Mouse (Mus musculus) limb, embryonic 13.5 days (tissue): ENCODE results near the gene Gfap. TPM values are rescaled to one million over a fixed set of nuclear protein-coding genes. Genes with fewer than 3 reads are reported as not detected.

Source experiments
- ATAC-seq: fragments of 200-750 bp; cut with Nextera tagmentation; 2 replicates; pipeline ENCODE4 v1.8.0; 2017; ENCODE audit warnings: low read depth, moderate number of reproducible peaks, moderate TSS enrichment; ENCODE audit not compliant: low FRiP score
- H3K27ac ChIP-seq: fragments of 300-500 bp; sonication (generic); 2 replicates; pipeline ENCODE4 v1.5.1; 2015; ENCODE audit warnings: inconsistent platforms, mild to moderate bottlenecking, moderate library complexity
- H3K27me3 ChIP-seq: fragments of 300-500 bp; sonication (generic); 2 replicates; pipeline ENCODE4 v1.6.1; 2015; ENCODE audit warnings: mild to moderate bottlenecking, inconsistent platforms
- H3K36me3 ChIP-seq: fragments of 300-500 bp; sonication (generic); 2 replicates; pipeline ENCODE4 v1.6.1; 2015; ENCODE audit warnings: inconsistent platforms, mild to moderate bottlenecking, moderate library complexity
- H3K4me1 ChIP-seq: fragments of 300-500 bp; sonication (generic); 2 replicates; pipeline ENCODE4 v1.6.1; 2015; ENCODE audit warnings: inconsistent platforms
- H3K4me2 ChIP-seq: fragments of 300-500 bp; sonication (generic); replicated peaks from 2 replicates; pipeline ENCODE4 v1.6.1; 2015; ENCODE audit warnings: inconsistent platforms, mild to moderate bottlenecking, moderate library complexity
- H3K4me3 ChIP-seq: fragments of 300-500 bp; sonication (generic); 2 replicates; pipeline ENCODE4 v1.5.1; 2015; ENCODE audit warnings: moderate library complexity, mild to moderate bottlenecking, inconsistent platforms
- H3K9ac ChIP-seq: fragments of 300-500 bp; sonication (generic); 2 replicates; pipeline ENCODE4 v1.6.1; 2015; ENCODE audit warnings: mild to moderate bottlenecking, inconsistent platforms
- H3K9me3 ChIP-seq: fragments of 300-500 bp; sonication (generic); 2 replicates; pipeline ENCODE4 v1.6.1; 2016; ENCODE audit warnings: inconsistent platforms
- WGBS: fragments of 180-500 bp; shearing (Covaris S2); methylation state at CpG from one replicate; pipeline ENCODE4 v1.1.7; 2015; 5-methylcytosine and 5-hydroxymethylcytosine counted together
- polyA plus RNA-seq: library from polyadenylated mRNA; unstranded; fragments of >200 nt; fragmentation: Nextera tagmentation; extraction: Ambion mirVana; gene quantifications from 2 replicates; pipeline ENCODE4 v1.2.1, GENCODE M21; 2015

Gfap gene
- polyA plus RNA-seq, 1 experiment from 2014 or later, result 0.48 TPM

DNA sequence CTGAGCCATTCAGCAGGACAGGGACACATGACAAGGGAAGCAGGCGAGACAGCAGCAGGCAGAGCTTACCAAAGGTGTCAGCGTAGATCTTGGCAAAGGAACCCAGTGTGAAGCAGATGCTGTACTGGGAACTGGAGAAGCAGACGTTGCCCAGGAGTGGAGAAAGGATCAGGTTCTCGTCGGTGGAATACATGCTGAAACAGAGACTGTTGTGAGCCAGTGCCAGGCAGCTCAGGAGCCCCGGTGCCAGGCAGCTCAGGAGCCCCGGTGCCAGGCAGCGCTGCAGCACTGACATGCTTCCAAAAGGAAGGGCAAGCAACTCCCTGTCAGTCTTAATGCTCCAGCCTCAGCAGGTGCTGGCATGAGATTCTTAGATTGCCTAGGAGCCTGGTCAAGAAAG is 40.8 kb downstream of the Gfap start:
- 92% methylated on average over 8 of the region's 8 CpGs for WGBS
- Histone ChIP-seq H3K4me2 (no peak overlapping the region), H3K36me3 (peaks cover 92% of the 10 kb centered on the region), H3K9me3 (no peaks in the 10 kb centered on the region), H3K9ac (no peak overlapping the region), H3K27ac (no peak overlapping the region), H3K4me1 (peaks cover 19% of the 10 kb centered on the region), H3K4me3 (no peak overlapping the region), H3K27me3 (no peaks in the 10 kb centered on the region)
- no peak for ATAC-seq

DNA sequence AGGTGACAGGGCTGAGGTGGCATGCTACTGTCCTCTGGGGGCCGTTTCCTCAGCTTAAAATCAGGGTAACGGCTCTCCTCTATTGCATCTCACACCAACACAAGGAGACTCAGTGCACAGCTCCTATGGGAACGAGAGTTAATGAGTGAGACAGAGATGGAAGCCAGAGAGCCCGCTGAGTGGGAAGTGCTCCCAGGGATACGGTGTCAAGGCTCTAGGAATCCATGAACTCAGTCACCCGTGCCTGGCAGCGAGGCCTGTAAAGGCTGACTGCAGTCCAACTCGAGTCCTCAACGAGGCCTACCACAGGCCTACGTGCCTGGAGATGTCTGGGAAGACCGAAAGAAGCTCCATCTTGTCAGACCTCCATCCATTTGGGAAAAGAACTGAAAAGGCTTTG is 41.8 kb downstream of the Gfap start:
- H3K36me3 ChIP-seq, result peaks cover 96% of the 10 kb centered on the region
- 93% methylated on average over 11 of the region's 11 CpGs for WGBS
- no peaks in the 10 kb centered on the region for H3K27me3 ChIP-seq
- no peaks in the 10 kb centered on the region for H3K9me3 ChIP-seq
- peaks cover 19% of the 10 kb centered on the region for H3K4me1 ChIP-seq
- no peak for ATAC-seq
- no peak overlapping the region for H3K4me3 ChIP-seq
- H3K4me2 ChIP-seq, result no peak overlapping the region
- no peak overlapping the region for H3K9ac ChIP-seq
- H3K27ac ChIP-seq, result no peak overlapping the region

DNA sequence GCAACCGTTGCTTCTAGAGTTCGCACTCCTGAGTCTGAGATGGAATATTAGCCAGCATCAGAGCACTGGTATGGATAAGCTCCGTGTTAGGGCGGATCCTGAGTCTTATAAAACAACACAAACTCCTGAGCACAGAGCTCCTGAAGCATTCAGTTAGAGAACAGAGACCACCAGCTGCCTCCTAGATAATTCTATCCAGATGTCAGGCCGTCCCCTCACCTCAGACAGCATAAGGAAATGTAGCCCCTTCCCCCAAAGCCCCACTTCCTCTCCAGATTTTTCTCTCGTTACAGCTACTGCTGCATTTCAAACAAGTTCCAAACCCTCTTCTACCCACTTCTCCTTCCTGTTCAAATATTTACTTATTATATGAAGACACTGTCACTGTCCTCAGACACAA is 44.8 kb downstream of the Gfap start:
- Histone ChIP-seq H3K4me2 (peak overlapping the region; percentile 23; the same call in 1 of the 2 replicates), H3K27ac (peak overlapping the region; percentile 15; the same call in 1 of the 2 replicates), H3K4me3 (no peak overlapping the region), H3K27me3 (no peaks in the 10 kb centered on the region), H3K36me3 (peaks cover 95% of the 10 kb centered on the region), H3K9ac (0 out of 2 replicates have a peak overlapping the region, but pooled peaks have one; percentile 13), H3K9me3 (no peaks in the 10 kb centered on the region), H3K4me1 (peaks cover 19% of the 10 kb centered on the region)
- ATAC-seq, result peak; percentile 36; the same call in 1 of the 2 replicates
- 22% methylated on average over 6 of the region's 6 CpGs for WGBS

DNA sequence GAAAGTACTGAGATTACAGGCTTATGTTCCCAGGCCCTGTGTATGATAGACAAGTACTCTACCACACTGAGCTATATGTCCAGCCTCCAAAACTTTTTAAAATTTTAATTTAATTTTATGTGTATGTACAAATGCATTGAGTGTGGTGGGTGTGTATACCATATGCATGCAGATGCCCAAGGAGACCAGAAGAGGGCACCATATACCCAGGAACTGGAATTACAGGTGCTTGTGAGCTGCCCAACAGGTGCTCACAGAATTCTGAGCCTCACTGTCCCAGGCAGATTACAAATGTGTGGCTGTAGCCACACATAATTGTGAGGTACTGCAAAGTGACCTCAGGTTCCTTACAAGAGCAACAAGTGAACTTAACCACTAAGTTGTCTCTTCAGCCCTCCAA is 47.0 kb downstream of the Gfap start:
- Histone ChIP-seq H3K4me2 (no peak overlapping the region), H3K4me3 (no peak overlapping the region), H3K36me3 (peaks cover 95% of the 10 kb centered on the region)

DNA sequence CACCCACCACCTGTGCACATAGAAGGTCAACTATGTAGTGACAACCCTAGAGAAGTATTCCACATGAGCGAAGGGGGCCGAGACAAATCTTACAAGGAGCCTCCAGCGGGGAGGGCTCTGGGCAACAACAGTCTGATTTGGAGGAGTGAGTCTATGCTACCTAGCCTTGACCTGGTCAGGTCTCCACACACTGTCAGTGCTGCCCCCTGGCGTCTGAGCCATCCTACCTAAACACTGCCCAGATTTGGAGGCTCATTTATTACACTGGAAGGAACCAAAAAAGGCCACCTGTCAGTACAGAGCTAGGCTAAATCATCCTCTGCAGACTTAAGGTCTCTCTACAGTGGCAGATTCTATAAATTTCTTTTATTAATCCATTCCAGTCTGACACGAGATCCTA is 48.8 kb downstream of the Gfap start:
- no peak overlapping the region for H3K9ac ChIP-seq
- peaks cover 96% of the 10 kb centered on the region for H3K36me3 ChIP-seq
- 63% methylated on average over 5 of the region's 5 CpGs for WGBS
- H3K4me1 ChIP-seq, result peaks cover 16% of the 10 kb centered on the region
- no peak overlapping the region for H3K4me2 ChIP-seq
- H3K9me3 ChIP-seq, result no peaks in the 10 kb centered on the region
- H3K27ac ChIP-seq, result no peak overlapping the region
- no peak overlapping the region for H3K4me3 ChIP-seq
- ATAC-seq, result no peak
- H3K27me3 ChIP-seq, result no peaks in the 10 kb centered on the region

More for the DNA sequence above, 47.0 kb downstream of the Gfap start:
- Histone ChIP-seq H3K27me3 (no peaks in the 10 kb centered on the region), H3K4me1 (peaks cover 19% of the 10 kb centered on the region), H3K9ac (no peak overlapping the region), H3K9me3 (no peaks in the 10 kb centered on the region), H3K27ac (no peak overlapping the region)
- ATAC-seq, result no peak

DNA sequence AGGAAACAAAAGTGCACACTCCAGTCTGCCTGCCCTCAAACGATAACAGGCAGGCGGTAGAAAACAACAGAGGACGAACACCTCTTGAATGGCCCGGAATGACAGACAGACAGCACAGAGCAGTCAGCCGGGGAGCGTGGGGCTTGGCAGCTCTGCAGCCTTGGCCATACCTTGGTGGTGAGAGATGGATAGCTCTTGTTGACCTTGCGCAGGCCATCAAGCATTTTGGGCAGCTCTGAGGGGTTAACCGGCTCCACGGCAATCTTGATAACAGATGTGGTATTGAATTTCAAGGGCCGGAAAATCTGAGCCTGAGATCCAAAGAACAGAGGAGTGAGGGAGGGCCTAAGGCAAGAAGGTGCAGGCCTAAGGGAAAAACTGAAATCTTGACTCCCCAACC is 54.8 kb downstream of the Gfap start:
- no peak for ATAC-seq
- H3K4me2 ChIP-seq, result no peak overlapping the region
- WGBS, result 67% methylated on average over 10 of the region's 10 CpGs
- no peaks in the 10 kb centered on the region for H3K27me3 ChIP-seq
- no peak overlapping the region for H3K27ac ChIP-seq
- H3K4me1 ChIP-seq, result no peaks in the 10 kb centered on the region
- H3K9me3 ChIP-seq, result no peaks in the 10 kb centered on the region
- no peak overlapping the region for H3K4me3 ChIP-seq
- no peak overlapping the region for H3K9ac ChIP-seq
- peaks cover 100% of the 10 kb centered on the region for H3K36me3 ChIP-seq

DNA sequence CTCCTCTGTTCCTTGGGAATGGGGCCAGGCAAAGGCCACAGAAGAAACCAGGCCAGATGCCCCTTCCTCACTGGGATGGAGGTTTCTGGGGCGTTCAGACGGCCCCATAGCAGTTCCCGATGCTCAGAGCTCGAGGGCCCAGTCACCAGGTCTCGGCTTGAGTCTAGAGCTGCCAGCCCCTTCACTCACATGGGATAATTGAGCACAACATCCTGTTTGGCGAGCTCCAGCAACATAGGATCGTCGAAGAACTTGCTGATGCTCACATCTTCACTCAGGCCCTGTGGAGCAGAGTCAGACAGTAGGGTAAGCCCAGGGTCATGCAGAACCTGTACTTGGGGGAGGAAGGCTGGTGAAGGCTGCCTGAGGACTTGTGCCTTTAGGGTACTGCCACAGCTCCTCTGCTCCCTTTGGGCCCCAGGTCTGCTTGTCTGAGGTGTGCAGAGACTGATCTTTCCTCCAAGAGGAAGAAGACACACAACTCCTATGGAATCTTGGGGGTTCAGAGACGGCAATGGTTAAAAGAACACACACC is 62.0 kb downstream of the Gfap start:
- ATAC-seq, result no peak
- no peaks in the 10 kb centered on the region for H3K9me3 ChIP-seq

DNA sequence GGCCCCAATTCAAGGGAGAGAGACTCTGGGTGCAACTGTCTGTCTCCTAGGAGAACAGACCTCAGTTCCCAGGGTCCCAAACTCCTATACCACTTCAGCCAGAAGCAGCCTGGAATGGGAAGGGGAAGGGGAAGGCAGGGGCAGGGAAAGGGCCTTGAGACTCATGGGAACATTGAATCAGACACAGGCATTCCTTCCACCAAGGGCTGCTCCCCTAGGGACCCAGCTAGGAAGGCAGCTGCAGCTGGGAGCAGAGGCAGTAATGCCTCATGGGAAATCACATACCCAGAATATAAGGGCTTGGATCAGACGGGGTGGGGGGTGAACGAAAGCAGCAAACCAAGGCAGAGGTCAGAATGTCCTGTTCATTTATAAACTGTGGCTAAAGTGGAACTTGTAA is 62.6 kb downstream of the Gfap start:
- no peak overlapping the region for H3K4me3 ChIP-seq
- no peak for ATAC-seq
- WGBS, result 93% methylated on average over 2 of the region's 2 CpGs

More for the DNA sequence above, 62.0 kb downstream of the Gfap start:
- WGBS, result 82% methylated on average over 9 of the region's 9 CpGs
- Histone ChIP-seq H3K4me2 (no peak overlapping the region), H3K27me3 (no peaks in the 10 kb centered on the region), H3K4me1 (no peaks in the 10 kb centered on the region), H3K36me3 (peaks cover 75% of the 10 kb centered on the region), H3K27ac (no peak overlapping the region), H3K4me3 (no peak overlapping the region), H3K9ac (no peak overlapping the region)

DNA sequence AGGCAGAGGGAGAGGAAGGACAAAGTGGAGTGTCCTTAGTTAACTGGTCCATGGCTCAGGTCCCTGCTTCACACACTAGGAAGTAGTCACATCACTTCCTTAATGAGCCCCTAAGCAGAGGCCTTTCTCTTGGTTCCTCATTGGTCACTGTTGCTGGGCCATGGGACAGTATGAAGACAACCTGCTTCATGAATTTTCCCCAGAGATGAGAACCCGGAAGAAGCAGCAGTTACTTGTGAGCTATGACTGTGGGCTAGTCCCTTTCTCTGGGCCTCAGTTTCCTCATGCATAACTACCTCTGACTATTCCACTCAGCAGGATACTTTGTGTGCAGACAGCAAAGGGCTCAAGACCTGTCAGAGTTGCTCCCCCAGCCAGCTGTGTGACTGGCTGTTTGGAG is 63.3 kb downstream of the Gfap start:
- ATAC-seq, result no peak
- WGBS, result 90% methylated on average over 1 of the region's 1 CpGs
- Histone ChIP-seq H3K4me1 (no peaks in the 10 kb centered on the region; the same call in 1 of the 2 replicates), H3K27me3 (no peaks in the 10 kb centered on the region), H3K4me2 (no peak overlapping the region), H3K36me3 (peaks cover 62% of the 10 kb centered on the region), H3K4me3 (no peak overlapping the region), H3K9me3 (no peaks in the 10 kb centered on the region), H3K9ac (no peak overlapping the region), H3K27ac (no peak overlapping the region)

More for the DNA sequence above, 62.6 kb downstream of the Gfap start:
- Histone ChIP-seq H3K9me3 (no peaks in the 10 kb centered on the region), H3K4me1 (no peaks in the 10 kb centered on the region), H3K27ac (no peak overlapping the region), H3K27me3 (no peaks in the 10 kb centered on the region), H3K4me2 (no peak overlapping the region), H3K9ac (no peak overlapping the region), H3K36me3 (peaks cover 69% of the 10 kb centered on the region)

Other genes starting within 250 kb of the Gfap start
- gene Meioc, start 237.2 kb downstream of the Gfap start, polyA plus RNA-seq, result 0.97 and 1.1 TPM in 2 replicates
- gene Ccdc43, start 203.1 kb downstream of the Gfap start, polyA plus RNA-seq, result 45.8 and 46.1 TPM in 2 replicates
- gene Adam11, start 139.5 kb downstream of the Gfap start, polyA plus RNA-seq, result 14.7 and 15.8 TPM in 2 replicates
- 75.6 and 78.1 TPM in 2 replicates for gene Gjc1, start 81.2 kb downstream of the Gfap start, polyA plus RNA-seq
- not detected in 2 replicates for gene Higd1b, start 65.1 kb downstream of the Gfap start, polyA plus RNA-seq
- 193 and 199 TPM in 2 replicates for gene Eftud2, start 19.9 kb downstream of the Gfap start, polyA plus RNA-seq
- 0.93 and 1.0 TPM in 2 replicates for gene Ccdc103, start 19.7 kb downstream of the Gfap start, polyA plus RNA-seq
- not detected in 2 replicates for gene Fam187a, start 15.7 kb downstream of the Gfap start, polyA plus RNA-seq
- gene Kif18b, start 24.2 kb upstream of the Gfap start, polyA plus RNA-seq, result 10.8 and 11.0 TPM in 2 replicates
- gene C1ql1, start 45.8 kb upstream of the Gfap start, polyA plus RNA-seq, result 1.4 and 1.7 TPM in 2 replicates
- gene Nmt1, start 127.3 kb upstream of the Gfap start, polyA plus RNA-seq, result 49.6 and 53.2 TPM in 2 replicates
- 197 and 201 TPM in 2 replicates for gene Dcakd, start 127.4 kb upstream of the Gfap start, polyA plus RNA-seq
- gene Plcd3, start 200.7 kb upstream of the Gfap start, polyA plus RNA-seq, result 4.8 and 5.1 TPM in 2 replicates
- 14.4 and 17.2 TPM in 2 replicates for gene Acbd4, start 200.8 kb upstream of the Gfap start, polyA plus RNA-seq
- 5.1 and 5.6 TPM in 2 replicates for gene Hexim1, start 215.3 kb upstream of the Gfap start, polyA plus RNA-seq
- gene Hexim2, start 231.5 kb upstream of the Gfap start, polyA plus RNA-seq, result 12.8 and 13.8 TPM in 2 replicates